Mouse (Mus musculus) embryonic facial prominence, embryonic 14.5 days (tissue): ENCODE measurements at regions not wholly inside any gene's neighbourhood (a gene's known extent, or its start where the extent isn't known, plus 50 kb on each side); places are given as distances from the start of the nearest gene placed in this dataset.

Experiments used
- ATAC-seq: fragments of 200-750 bp; cut with Nextera tagmentation; 2 replicates; pipeline ENCODE4 v1.8.0; 2017; ENCODE audit warnings: low read depth, moderate number of reproducible peaks, moderate TSS enrichment
- DNase-seq: peaks from one replicate; pipeline ENCODE4 v3.0.0-alpha.2; 2015; ENCODE audit warnings: low spot score
- H3K27ac ChIP-seq: fragments of 300-500 bp; sonication (generic); replicated peaks from 2 replicates; pipeline ENCODE4 v1.5.1; 2014; ENCODE audit warnings: low read depth, mild to moderate bottlenecking, low read length, moderate library complexity
- H3K27me3 ChIP-seq: fragments of 300-500 bp; sonication (generic); replicated peaks from 2 replicates; pipeline ENCODE4 v1.6.1; 2014; ENCODE audit warnings: low read length; ENCODE audit not compliant: control insufficient read depth, insufficient read depth
- H3K36me3 ChIP-seq: fragments of 300-500 bp; sonication (generic); 2 replicates; pipeline ENCODE4 v1.6.1; 2014; ENCODE audit warnings: low read length, mixed read lengths; ENCODE audit not compliant: control insufficient read depth, insufficient read depth
- H3K4me1 ChIP-seq: fragments of 300-500 bp; sonication (generic); 2 replicates; pipeline ENCODE4 v1.6.1; 2014; ENCODE audit warnings: antibody characterized with exemption, low read length; ENCODE audit not compliant: control insufficient read depth, insufficient read depth
- H3K4me2 ChIP-seq: fragments of 300-500 bp; sonication (generic); 2 replicates; pipeline ENCODE4 v1.6.1; 2014; ENCODE audit warnings: low read depth, mild to moderate bottlenecking, low read length, moderate library complexity, mixed read lengths
- H3K4me3 ChIP-seq: fragments of 300-500 bp; sonication (generic); 2 replicates; pipeline ENCODE4 v1.5.1; 2014; ENCODE audit warnings: low read depth, mild to moderate bottlenecking, low read length
- H3K9ac ChIP-seq: fragments of 300-500 bp; sonication (generic); 2 replicates; pipeline ENCODE4 v1.6.1; 2014; ENCODE audit warnings: low read depth, mild to moderate bottlenecking, low read length, moderate library complexity, mixed read lengths
- H3K9me3 ChIP-seq: fragments of 300-500 bp; sonication (generic); 2 replicates; pipeline ENCODE4 v1.6.1; 2016; ENCODE audit warnings: low read length; ENCODE audit not compliant: control insufficient read depth
- WGBS: fragments of 180-500 bp; shearing (Covaris S2); extraction: QIAGEN DNeasy Blood & Tissue Kit; methylation state at CpG from one replicate; pipeline ENCODE4 v1.1.7; 2014; 5-methylcytosine and 5-hydroxymethylcytosine counted together

- Histone ChIP-seq H3K27ac (no peak overlapping the region), H3K9me3 (no peaks in the 10 kb centered on the region), H3K4me2 (no peak overlapping the region), H3K27me3 (no peaks in the 10 kb centered on the region), H3K36me3 (no peaks in the 10 kb centered on the region), H3K9ac (no peak overlapping the region), H3K4me1 (no peaks in the 10 kb centered on the region), H3K4me3 (no peak overlapping the region)
- 35% methylated on average over 3 of the region's 3 CpGs for WGBS
- DNase-seq (peak; percentile 66), ATAC-seq (no peak)
Measured at GRCm38 (mm10) chr17:52182706-52183105, 349.6 kb upstream of the Satb1 start.

DNA sequence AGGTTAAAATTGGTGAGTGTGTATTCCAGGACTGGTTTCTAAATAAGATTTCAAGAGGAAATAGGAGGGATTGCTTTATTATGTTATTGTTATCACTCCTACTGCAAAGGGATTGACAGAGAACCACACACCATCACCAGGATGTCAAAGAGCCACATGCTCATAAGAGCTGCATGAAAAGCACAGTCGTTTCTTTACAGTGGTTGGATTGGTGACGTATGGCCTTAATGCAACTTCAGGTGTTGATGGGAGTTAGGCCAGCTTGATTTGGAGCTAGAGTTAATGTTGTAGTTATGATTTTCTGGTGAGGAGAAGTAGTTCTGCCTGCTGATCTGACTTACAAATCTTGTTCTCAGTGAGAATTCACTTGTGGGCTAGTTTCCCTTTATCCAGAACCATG is 344.9 kb upstream of the Satb1 start:
- 79% methylated on average over 2 of the region's 2 CpGs for WGBS
- Histone ChIP-seq H3K4me2 (no peak overlapping the region), H3K36me3 (no peaks in the 10 kb centered on the region), H3K4me3 (no peak overlapping the region), H3K4me1 (no peaks in the 10 kb centered on the region), H3K9ac (no peak overlapping the region), H3K27ac (no peak overlapping the region), H3K9me3 (no peaks in the 10 kb centered on the region), H3K27me3 (no peaks in the 10 kb centered on the region)
- DNase-seq = no peak
- no peak for ATAC-seq

DNA sequence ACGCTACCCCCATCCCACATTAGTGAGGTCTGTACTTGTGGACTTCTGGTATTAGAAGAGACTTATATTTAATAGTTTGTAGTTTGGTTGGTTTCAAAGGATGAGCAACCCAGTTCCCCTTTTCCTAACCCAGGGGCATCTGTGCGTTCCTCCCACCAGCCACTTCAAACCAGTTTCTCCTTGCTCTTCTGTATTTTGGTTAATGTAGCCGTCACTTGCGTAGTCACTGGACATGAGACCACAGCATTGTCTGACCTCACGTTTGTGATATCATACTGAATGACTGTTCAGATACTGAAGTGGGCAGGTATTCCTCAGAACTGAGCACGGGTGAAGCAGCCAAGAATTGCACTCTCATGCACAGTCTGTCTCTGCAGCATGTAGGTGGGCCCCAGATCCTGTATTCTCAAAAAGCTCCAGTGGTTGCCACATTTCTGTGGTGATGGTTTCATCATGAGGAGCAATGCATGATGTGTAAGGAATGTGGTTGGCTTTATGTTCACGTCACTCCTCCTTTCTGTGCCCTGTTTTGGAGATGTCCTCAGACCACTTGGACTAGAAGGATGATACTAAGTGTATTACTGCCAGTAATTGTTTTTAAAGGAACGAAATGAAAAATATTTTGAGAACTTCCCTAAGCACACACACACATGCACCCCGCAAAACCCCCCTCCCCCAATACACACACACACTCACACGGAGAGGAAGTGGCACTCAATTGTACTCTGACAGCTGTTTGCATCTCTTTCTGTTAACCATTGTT is 335.2 kb upstream of the Satb1 start:
- no peak overlapping the region for H3K4me3 ChIP-seq
- no peaks in the 10 kb centered on the region for H3K4me1 ChIP-seq
- ATAC-seq = no peak
- no peaks in the 10 kb centered on the region for H3K36me3 ChIP-seq
- no peaks in the 10 kb centered on the region for H3K27me3 ChIP-seq
- no peak overlapping the region for H3K27ac ChIP-seq
- DNase-seq = no peak
- no peaks in the 10 kb centered on the region for H3K9me3 ChIP-seq
- WGBS = 82% methylated on average over 10 of the region's 10 CpGs
- H3K9ac ChIP-seq = no peak overlapping the region
- no peak overlapping the region for H3K4me2 ChIP-seq

- H3K9ac ChIP-seq = no peak overlapping the region
- no peak overlapping the region for H3K27ac ChIP-seq
- H3K4me3 ChIP-seq = no peak overlapping the region
- no peaks in the 10 kb centered on the region for H3K4me1 ChIP-seq
- DNase-seq (no peak), ATAC-seq (no peak)
- no peaks in the 10 kb centered on the region for H3K36me3 ChIP-seq
- no peaks in the 10 kb centered on the region for H3K9me3 ChIP-seq
- WGBS = 80% methylated on average over 4 of the region's 4 CpGs
- H3K4me2 ChIP-seq = no peak overlapping the region
- no peaks in the 10 kb centered on the region for H3K27me3 ChIP-seq
Measured at GRCm38 (mm10) chr17:52167658-52168057, 334.6 kb upstream of the Satb1 start.

DNA sequence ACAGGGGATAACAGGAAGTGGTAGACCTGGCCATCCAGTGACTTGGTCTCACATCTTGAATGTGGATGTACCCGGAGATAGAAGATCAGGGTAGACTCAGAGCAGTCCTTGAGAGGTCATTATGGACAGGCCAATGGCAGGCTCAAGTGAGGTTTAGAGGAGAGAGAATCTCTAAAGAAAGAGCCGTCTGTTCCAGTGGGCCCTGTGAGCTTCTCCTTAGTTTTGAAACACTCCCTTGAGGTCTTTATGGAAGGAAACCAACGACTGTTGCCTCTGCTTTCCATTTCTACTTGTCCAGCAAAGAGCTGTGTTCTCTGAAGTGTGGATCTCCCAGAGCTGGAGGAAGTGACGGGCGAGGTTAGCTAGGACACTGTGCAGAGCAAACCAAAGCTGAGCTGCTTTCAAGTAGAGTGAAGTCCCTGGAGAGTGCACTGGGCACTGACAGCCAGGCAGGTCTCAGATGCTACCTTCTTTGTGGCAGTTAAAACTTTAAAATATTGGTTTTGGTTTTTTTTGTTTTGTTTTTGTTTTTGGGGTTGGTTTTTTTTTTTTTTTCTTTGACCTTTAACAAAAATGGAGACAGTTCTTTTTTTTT is 332.9 kb upstream of the Satb1 start:
- no peak overlapping the region for H3K9ac ChIP-seq
- no peak overlapping the region for H3K27ac ChIP-seq
- no peaks in the 10 kb centered on the region for H3K4me1 ChIP-seq
- no peak overlapping the region for H3K4me3 ChIP-seq
- H3K9me3 ChIP-seq = no peaks in the 10 kb centered on the region
- no peaks in the 10 kb centered on the region for H3K27me3 ChIP-seq
- no peak overlapping the region for H3K4me2 ChIP-seq
- ATAC-seq (no peak), DNase-seq (no peak)
- 74% methylated on average over 5 of the region's 5 CpGs for WGBS
- no peaks in the 10 kb centered on the region for H3K36me3 ChIP-seq

DNA sequence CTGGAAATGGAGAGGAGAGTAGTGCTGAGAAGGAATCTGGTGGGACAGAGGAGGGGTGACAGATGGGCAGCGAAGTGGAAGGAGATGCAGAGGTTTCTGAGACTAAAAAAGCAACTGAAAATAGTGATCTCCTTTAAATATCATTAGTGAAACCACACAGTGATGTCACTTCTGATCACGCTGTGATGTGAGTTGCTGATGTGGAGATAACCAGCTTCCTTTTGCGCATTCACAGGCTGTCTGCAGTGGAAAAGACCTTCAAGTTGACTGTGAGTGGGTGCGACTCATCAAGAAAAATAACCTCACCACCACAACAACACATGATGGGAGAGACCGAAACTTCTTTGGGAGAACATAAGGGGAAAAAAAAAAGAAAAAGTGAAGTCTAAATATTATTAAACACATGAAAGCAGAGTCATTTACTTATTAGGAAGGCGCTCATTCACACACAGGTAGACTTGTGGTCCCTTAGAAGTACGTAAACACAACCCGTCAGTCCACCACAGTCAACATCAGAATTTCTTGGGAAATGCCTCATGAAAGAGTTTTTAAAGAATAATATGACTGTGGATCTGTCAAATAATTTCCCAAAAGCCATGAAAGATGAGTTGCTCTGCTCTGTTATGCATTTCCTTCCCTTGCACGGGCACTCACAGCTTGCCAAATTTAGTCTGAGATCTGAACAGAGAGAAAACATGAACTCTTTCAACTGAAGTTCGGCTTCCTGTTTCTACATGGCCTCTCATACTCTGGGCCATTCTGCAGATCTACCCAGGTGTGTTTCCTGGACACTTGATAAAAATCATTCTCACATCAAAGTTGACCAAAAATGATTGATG is 329.7 kb upstream of the Satb1 start:
- no peaks in the 10 kb centered on the region for H3K27me3 ChIP-seq
- H3K4me1 ChIP-seq = no peaks in the 10 kb centered on the region
- H3K4me3 ChIP-seq = no peak overlapping the region
- no peak overlapping the region for H3K9ac ChIP-seq
- H3K4me2 ChIP-seq = no peak overlapping the region
- no peaks in the 10 kb centered on the region for H3K9me3 ChIP-seq
- DNase-seq = no peak
- no peaks in the 10 kb centered on the region for H3K36me3 ChIP-seq
- 83% methylated on average over 10 of the region's 10 CpGs for WGBS
- H3K27ac ChIP-seq = no peak overlapping the region
- ATAC-seq = no peak

GRCm38 (mm10) chr17:52150496-52150895 is 317.4 kb upstream of the Satb1 start:
- no peaks in the 10 kb centered on the region for H3K9me3 ChIP-seq
- H3K27ac ChIP-seq = no peak overlapping the region
- ATAC-seq (no peak), DNase-seq (no peak)
- no peak overlapping the region for H3K9ac ChIP-seq
- no peaks in the 10 kb centered on the region for H3K27me3 ChIP-seq
- no peaks in the 10 kb centered on the region for H3K4me1 ChIP-seq
- no peak overlapping the region for H3K4me2 ChIP-seq
- no peaks in the 10 kb centered on the region for H3K36me3 ChIP-seq
- 86% methylated on average over 5 of the region's 5 CpGs for WGBS
- no peak overlapping the region for H3K4me3 ChIP-seq

DNA sequence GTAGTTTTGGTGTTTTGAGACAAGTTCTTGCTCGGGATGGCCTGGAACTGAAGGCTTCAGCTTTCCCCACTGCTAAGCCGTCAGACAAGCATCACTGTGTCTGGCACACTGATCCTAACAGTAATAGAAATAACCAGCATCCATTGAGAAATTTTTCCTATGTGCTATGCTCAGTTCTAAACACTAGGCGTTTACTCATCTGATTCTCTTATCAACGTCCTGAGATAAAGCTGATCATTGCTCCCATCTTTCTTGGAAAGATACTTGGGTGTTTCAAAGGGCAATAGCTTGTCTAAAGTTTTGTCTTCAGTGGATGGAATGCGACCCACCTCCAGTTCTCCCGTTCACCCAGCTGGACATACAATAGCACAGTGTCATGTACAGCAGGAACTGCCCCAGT is 316.7 kb upstream of the Satb1 start:
- Histone ChIP-seq H3K4me1 (no peaks in the 10 kb centered on the region), H3K27ac (no peak overlapping the region), H3K36me3 (no peaks in the 10 kb centered on the region), H3K9ac (no peak overlapping the region), H3K27me3 (no peaks in the 10 kb centered on the region), H3K9me3 (no peaks in the 10 kb centered on the region), H3K4me3 (no peak overlapping the region), H3K4me2 (no peak overlapping the region)
- ATAC-seq (no peak), DNase-seq (no peak)
- WGBS = 83% methylated on average over 6 of the region's 6 CpGs
